Mouse (Mus musculus) olfactory bulb, adult 2 months (tissue): Measurements from ENCODE around the gene Me1.

Experiments
- CTCF ChIP-seq: fragments of 200-500 bp; IDR thresholded peaks from 2 replicates; pipeline ENCODE4 v1.5.1; 2012; ENCODE audit warnings: low read depth, mild to moderate bottlenecking, low read length, moderate library complexity; ENCODE audit not compliant: insufficient read depth
- POLR2A ChIP-seq: fragments of 200-500 bp; IDR thresholded peaks from 2 replicates; pipeline ENCODE4 v1.6.1; 2012; ENCODE audit warnings: mild to moderate bottlenecking, low read depth, low read length, moderate library complexity; ENCODE audit not compliant: insufficient read depth

DNA sequence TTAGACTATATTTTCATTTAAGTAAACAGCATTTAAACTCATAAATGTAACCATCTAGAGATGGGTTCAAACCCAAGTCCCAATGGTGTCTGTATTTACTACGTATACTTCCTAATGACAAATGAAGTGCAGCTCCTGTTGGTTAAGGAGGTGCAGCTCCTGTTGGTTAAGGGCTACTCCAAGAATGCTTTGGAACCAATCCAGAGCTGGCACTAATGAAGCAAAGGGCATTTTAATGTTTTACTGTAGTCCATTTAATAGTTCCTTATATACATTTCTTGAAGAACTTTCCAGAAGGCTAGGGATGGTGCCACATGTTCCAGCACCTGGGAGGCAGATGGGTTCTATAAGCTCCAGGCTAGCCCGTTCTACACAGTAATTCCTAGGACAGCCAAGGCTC, 20.3 kb downstream of the Me1 start:
- TF ChIP-seq CTCF (no peak), POLR2A (no peak)
